Mouse (Mus musculus): ENCODE data around the gene Trp53i13. TPM values are rescaled to one million over a fixed set of nuclear protein-coding genes. Genes with fewer than 3 reads are reported as not detected.

The Trp53i13 gene
- polyA plus RNA-seq, 1 experiment from 2014 or later = 32.2 TPM

- ATAC-seq (replicated peaks; ENCODE audit: low FRiP score) (no peak), DNase-seq (ENCODE audit: low spot score) (peak; percentile 42)
- peaks cover 26% of the 10 kb centered on the region for H3K4me1 ChIP-seq (replicated peaks; ENCODE audit: control insufficient read depth, insufficient read depth, low read length)
Observed at GRCm38 (mm10) chr11:77511336-77511735, 4.4 kb downstream of the Trp53i13 start.

GRCm38 (mm10) chr11:77508068-77509021 is 7.4 kb downstream of the Trp53i13 start:
- Histone ChIP-seq H3K4me1 (replicated peaks; ENCODE audit: control insufficient read depth, insufficient read depth, low read length) (peaks cover 5% of the 10 kb centered on the region), H3K27ac (ENCODE audit: low read depth, low read length) (no peak overlapping the region), H3K4me2 (ENCODE audit: low read depth, low read length, severe bottlenecking) (peak overlapping the region; percentile 65), H3K9ac (ENCODE audit: low read length) (peak overlapping the region; percentile 41; the same call in 1 of the 2 replicates), H3K36me3 (ENCODE audit: control insufficient read depth, insufficient read depth, low read length) (peaks cover 3% of the 10 kb centered on the region; the same call in 1 of the 2 replicates), H3K9me3 (ENCODE audit: control insufficient read depth, low read length) (no peaks in the 10 kb centered on the region), H3K27me3 (ENCODE audit: control insufficient read depth, insufficient read depth, low read length) (no peaks in the 10 kb centered on the region), H3K4me3 (ENCODE audit: low read depth, low read length) (peak overlapping the region; percentile 22)
- WGBS = 19% methylated on average over 48 of the region's 49 CpGs
- DNase-seq (ENCODE audit: low spot score) = peak; percentile 91
- ATAC-seq (replicated peaks; ENCODE audit: low FRiP score) = peak; percentile 73

More at GRCm38 (mm10) chr11:77511336-77511735, 4.4 kb downstream of the Trp53i13 start:
- Histone ChIP-seq H3K9me3 (ENCODE audit: control insufficient read depth, low read length) (no peaks in the 10 kb centered on the region), H3K4me3 (ENCODE audit: low read depth, low read length) (no peak overlapping the region), H3K27me3 (ENCODE audit: control insufficient read depth, insufficient read depth, low read length) (peaks cover 7% of the 10 kb centered on the region), H3K27ac (ENCODE audit: low read depth, low read length) (no peak overlapping the region), H3K9ac (ENCODE audit: low read length) (no peak overlapping the region), H3K36me3 (ENCODE audit: control insufficient read depth, insufficient read depth, low read length) (no peaks in the 10 kb centered on the region; the same call in 1 of the 2 replicates), H3K4me2 (ENCODE audit: low read depth, low read length, severe bottlenecking) (no peak overlapping the region)
- WGBS = 82% methylated on average over 5 of the region's 5 CpGs

DNA sequence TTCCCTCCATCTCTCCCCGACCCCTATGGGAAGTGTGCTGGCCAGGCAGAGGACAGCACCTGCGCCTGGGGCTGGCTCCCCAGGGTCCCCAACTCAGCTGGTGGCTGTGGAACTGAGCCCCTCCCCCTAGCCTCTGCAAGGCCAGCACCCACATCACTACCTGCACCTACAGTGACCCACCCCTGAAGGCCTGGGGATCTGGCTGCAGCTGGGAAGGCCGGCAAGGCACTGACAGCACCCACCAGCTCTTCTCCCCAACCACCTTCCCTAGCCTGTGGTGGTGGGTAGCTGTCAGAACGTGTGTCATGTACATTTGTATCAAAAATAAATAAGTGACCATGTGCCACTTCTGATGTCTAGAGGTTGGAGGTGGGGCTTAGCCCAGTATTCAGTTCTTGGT is 8.4 kb downstream of the Trp53i13 start:
- Histone ChIP-seq H3K9me3 (ENCODE audit: control insufficient read depth, low read length) (no peaks in the 10 kb centered on the region), H3K4me1 (replicated peaks; ENCODE audit: control insufficient read depth, insufficient read depth, low read length) (peaks cover 3% of the 10 kb centered on the region), H3K9ac (ENCODE audit: low read length) (no peak overlapping the region), H3K4me2 (ENCODE audit: low read depth, low read length, severe bottlenecking) (no peak overlapping the region), H3K36me3 (ENCODE audit: control insufficient read depth, insufficient read depth, low read length) (peaks cover 3% of the 10 kb centered on the region; the same call in 1 of the 2 replicates), H3K4me3 (ENCODE audit: low read depth, low read length) (no peak overlapping the region), H3K27me3 (ENCODE audit: control insufficient read depth, insufficient read depth, low read length) (no peaks in the 10 kb centered on the region), H3K27ac (ENCODE audit: low read depth, low read length) (no peak overlapping the region)
- no peak for ATAC-seq (replicated peaks; ENCODE audit: low FRiP score)
- DNase-seq (ENCODE audit: low spot score) = peak; percentile 50
- 77% methylated on average over 4 of the region's 4 CpGs for WGBS

- Histone ChIP-seq H3K9me3 (ENCODE audit: control insufficient read depth, low read length) (no peaks in the 10 kb centered on the region), H3K36me3 (ENCODE audit: control insufficient read depth, insufficient read depth, low read length) (peaks cover 3% of the 10 kb centered on the region; the same call in 1 of the 2 replicates), H3K27me3 (ENCODE audit: control insufficient read depth, insufficient read depth, low read length) (no peaks in the 10 kb centered on the region), H3K4me3 (ENCODE audit: low read depth, low read length) (no peak overlapping the region), H3K9ac (ENCODE audit: low read length) (no peak overlapping the region), H3K4me2 (ENCODE audit: low read depth, low read length, severe bottlenecking) (no peak overlapping the region), H3K27ac (ENCODE audit: low read depth, low read length) (no peak overlapping the region), H3K4me1 (replicated peaks; ENCODE audit: control insufficient read depth, insufficient read depth, low read length) (no peaks in the 10 kb centered on the region)
- ATAC-seq (replicated peaks; ENCODE audit: low FRiP score) = no peak
- peak; percentile 51 for DNase-seq (ENCODE audit: low spot score)
- WGBS = 90% methylated on average over 6 of the region's 6 CpGs
Observed at GRCm38 (mm10) chr11:77506941-77507340, 8.8 kb downstream of the Trp53i13 start.

GRCm38 (mm10) chr11:77506273-77506672 is 9.5 kb downstream of the Trp53i13 start:
- Histone ChIP-seq H3K27ac (ENCODE audit: low read depth, low read length) (no peak overlapping the region), H3K4me1 (replicated peaks; ENCODE audit: control insufficient read depth, insufficient read depth, low read length) (no peaks in the 10 kb centered on the region), H3K36me3 (ENCODE audit: control insufficient read depth, insufficient read depth, low read length) (peaks cover 3% of the 10 kb centered on the region; the same call in 1 of the 2 replicates), H3K27me3 (ENCODE audit: control insufficient read depth, insufficient read depth, low read length) (no peaks in the 10 kb centered on the region), H3K4me2 (ENCODE audit: low read depth, low read length, severe bottlenecking) (no peak overlapping the region), H3K9me3 (ENCODE audit: control insufficient read depth, low read length) (no peaks in the 10 kb centered on the region), H3K9ac (ENCODE audit: low read length) (no peak overlapping the region), H3K4me3 (ENCODE audit: low read depth, low read length) (no peak overlapping the region)
- 87% methylated on average over 14 of the region's 14 CpGs for WGBS
- DNase-seq (ENCODE audit: low spot score) (peak; percentile 53), ATAC-seq (replicated peaks; ENCODE audit: low FRiP score) (no peak)

DNA sequence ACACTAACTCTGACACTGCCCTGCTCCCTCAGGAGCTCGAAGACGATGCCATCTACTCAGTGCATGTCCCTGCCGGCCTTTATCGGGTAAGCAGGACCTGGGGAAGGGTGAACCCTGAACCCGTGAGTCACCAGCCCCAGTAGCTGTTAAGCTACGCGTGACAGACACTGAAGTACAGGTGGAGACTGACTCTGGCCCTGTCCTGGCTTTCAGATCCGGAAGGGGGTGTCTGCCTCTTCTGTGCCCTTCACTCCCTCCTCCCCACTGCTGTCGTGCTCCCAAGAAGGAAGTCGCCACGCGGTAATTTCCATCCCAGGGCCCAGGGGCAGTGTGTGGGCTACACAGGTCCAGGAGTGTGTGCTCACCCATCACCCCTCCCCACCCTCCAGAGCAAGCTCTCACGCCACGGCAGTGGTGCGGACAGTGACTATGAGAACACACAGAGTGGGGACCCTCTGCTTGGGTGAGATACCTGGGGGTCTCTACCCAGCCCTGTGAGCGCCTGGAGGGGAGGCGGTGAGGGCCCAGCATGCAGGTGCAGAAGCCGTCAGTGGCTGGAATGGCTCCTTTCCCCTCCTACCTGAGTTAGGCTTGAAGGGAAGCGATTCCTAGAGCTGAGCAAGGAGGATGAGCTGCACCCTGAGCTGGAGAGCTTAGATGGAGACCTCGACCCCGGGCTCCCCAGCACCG is 10.3 kb downstream of the Trp53i13 start:
- H3K4me3 ChIP-seq (ENCODE audit: low read depth, low read length) = no peak overlapping the region
- WGBS = 89% methylated on average over 22 of the region's 22 CpGs
- no peak overlapping the region for H3K9ac ChIP-seq (ENCODE audit: low read length)
- H3K9me3 ChIP-seq (ENCODE audit: control insufficient read depth, low read length) = no peaks in the 10 kb centered on the region
- no peak for ATAC-seq (replicated peaks; ENCODE audit: low FRiP score)
- no peak overlapping the region for H3K27ac ChIP-seq (ENCODE audit: low read depth, low read length)
- peaks cover 3% of the 10 kb centered on the region; the same call in 1 of the 2 replicates for H3K36me3 ChIP-seq (ENCODE audit: control insufficient read depth, insufficient read depth, low read length)
- no peak overlapping the region for H3K4me2 ChIP-seq (ENCODE audit: low read depth, low read length, severe bottlenecking)
- 0 out of 2 replicates have a peak, but pooled peaks cover 2% of the 10 kb centered on the region for H3K4me1 ChIP-seq (replicated peaks; ENCODE audit: control insufficient read depth, insufficient read depth, low read length)
- H3K27me3 ChIP-seq (ENCODE audit: control insufficient read depth, insufficient read depth, low read length) = no peaks in the 10 kb centered on the region
- peak; percentile 46 for DNase-seq (ENCODE audit: low spot score)

DNA sequence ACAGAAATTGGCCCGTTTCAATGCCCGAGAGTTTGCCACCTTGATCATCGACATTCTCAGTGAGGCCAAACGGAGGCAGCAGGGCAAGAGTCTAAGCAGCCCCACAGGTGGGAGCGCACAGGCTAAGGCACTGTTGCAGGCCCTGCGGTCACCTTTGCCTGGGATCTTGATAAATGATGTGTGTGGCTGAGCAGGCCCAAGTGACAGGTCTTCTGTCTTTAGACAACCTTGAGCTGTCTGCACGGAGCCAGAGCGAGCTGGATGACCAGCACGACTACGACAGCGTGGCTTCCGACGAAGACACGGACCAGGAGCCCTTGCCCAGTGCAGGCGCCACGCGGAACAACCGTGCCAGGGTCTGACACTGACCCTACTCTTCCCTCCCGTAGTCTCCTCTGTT is 11.4 kb downstream of the Trp53i13 start:
- Histone ChIP-seq H3K36me3 (ENCODE audit: control insufficient read depth, insufficient read depth, low read length) (peaks cover 3% of the 10 kb centered on the region; the same call in 1 of the 2 replicates), H3K9ac (ENCODE audit: low read length) (no peak overlapping the region), H3K4me1 (replicated peaks; ENCODE audit: control insufficient read depth, insufficient read depth, low read length) (0 out of 2 replicates have a peak, but pooled peaks cover 2% of the 10 kb centered on the region), H3K4me3 (ENCODE audit: low read depth, low read length) (no peak overlapping the region), H3K27me3 (ENCODE audit: control insufficient read depth, insufficient read depth, low read length) (no peaks in the 10 kb centered on the region), H3K4me2 (ENCODE audit: low read depth, low read length, severe bottlenecking) (no peak overlapping the region), H3K27ac (ENCODE audit: low read depth, low read length) (no peak overlapping the region), H3K9me3 (ENCODE audit: control insufficient read depth, low read length) (no peaks in the 10 kb centered on the region)
- ATAC-seq (replicated peaks; ENCODE audit: low FRiP score) = no peak
- DNase-seq (ENCODE audit: low spot score) = no peak
- 94% methylated on average over 19 of the region's 19 CpGs for WGBS

DNA sequence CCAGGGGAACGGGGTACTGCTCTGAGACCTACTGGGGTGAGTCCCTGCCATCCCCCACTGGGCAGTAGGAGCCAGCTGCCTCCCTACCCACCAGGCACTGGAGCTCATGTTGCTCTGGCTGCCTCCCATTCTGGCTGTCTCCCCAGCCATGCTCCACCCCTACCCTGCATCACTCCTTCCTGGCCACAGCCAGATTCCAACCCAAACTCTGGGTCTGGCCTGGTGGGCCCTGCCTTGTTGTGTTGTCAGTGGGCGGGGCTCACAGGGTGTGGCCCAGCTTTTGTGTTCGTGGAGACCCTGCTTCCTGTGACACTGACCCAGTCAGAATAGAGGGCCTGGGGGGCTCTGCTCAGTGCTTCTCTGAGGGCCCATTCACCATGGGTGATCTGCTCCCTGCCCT is 12.3 kb downstream of the Trp53i13 start:
- Histone ChIP-seq H3K4me2 (ENCODE audit: low read depth, low read length, severe bottlenecking) (no peak overlapping the region), H3K9ac (ENCODE audit: low read length) (no peak overlapping the region), H3K27me3 (ENCODE audit: control insufficient read depth, insufficient read depth, low read length) (no peaks in the 10 kb centered on the region), H3K9me3 (ENCODE audit: control insufficient read depth, low read length) (no peaks in the 10 kb centered on the region), H3K4me3 (ENCODE audit: low read depth, low read length) (no peak overlapping the region), H3K36me3 (ENCODE audit: control insufficient read depth, insufficient read depth, low read length) (peaks cover 3% of the 10 kb centered on the region; the same call in 1 of the 2 replicates), H3K27ac (ENCODE audit: low read depth, low read length) (no peak overlapping the region), H3K4me1 (replicated peaks; ENCODE audit: control insufficient read depth, insufficient read depth, low read length) (0 out of 2 replicates have a peak, but pooled peaks cover 2% of the 10 kb centered on the region)
- DNase-seq (ENCODE audit: low spot score) = peak; percentile 46
- 76% methylated on average over 3 of the region's 3 CpGs for WGBS
- ATAC-seq (replicated peaks; ENCODE audit: low FRiP score) = no peak
